Mouse (Mus musculus) left cerebral cortex, postnatal 25 days (tissue): ENCODE measurements at regions not wholly inside any gene's neighbourhood (a gene's known extent, or its start where the extent isn't known, plus 50 kb on each side); places are given as distances from the start of the nearest gene placed in this dataset.

ENCODE experiments used
- DNase-seq, 2 experiments: peaks; one replicate each; pipeline ENCODE4 v3.0.0; 2022; ENCODE audit warnings: low spot score in 2 of 2, mixed read lengths in 1 of 2
- intact Hi-C: fragments of 180-260 bp; cut with DNase I; formaldehyde crosslinking; loops from one replicate; pipeline ENCODE4 v1.15.1; 2025

- intact Hi-C loops, result no loop called here
Observed at GRCm38 (mm10) chr7:116817991-116818390, 313.8 kb downstream of the Nucb2 start.

DNA sequence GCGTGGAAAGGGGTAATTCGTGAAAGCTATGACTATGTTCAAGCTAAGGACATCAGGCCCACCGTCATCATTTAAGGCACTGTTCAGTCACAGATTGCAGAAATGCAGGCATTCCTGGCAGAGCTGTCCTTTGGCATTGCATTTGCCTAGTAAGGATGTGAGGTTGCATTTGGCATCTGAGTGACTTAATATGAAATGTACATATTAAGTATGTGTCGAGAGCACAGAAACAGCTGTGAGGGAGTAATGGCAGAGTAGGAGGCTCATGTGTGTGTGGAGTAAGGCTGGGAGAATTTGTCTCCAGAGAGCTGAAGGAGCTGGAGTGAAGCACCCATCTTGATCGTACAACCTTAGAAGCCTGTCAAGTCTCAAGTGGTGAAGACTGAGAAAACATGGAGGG is 316.4 kb downstream of the Nucb2 start:
- peak in 1 of 2 experiments; percentile 7 for DNase-seq
- intact Hi-C loops, result no loop called here

More at GRCm38 (mm10) chr7:116817991-116818390, 313.8 kb downstream of the Nucb2 start:
- no peak for DNase-seq

- no peak for DNase-seq
- intact Hi-C loops, result no loop called here
Observed at GRCm38 (mm10) chr7:116842894-116843293, 338.7 kb downstream of the Nucb2 start.

DNA sequence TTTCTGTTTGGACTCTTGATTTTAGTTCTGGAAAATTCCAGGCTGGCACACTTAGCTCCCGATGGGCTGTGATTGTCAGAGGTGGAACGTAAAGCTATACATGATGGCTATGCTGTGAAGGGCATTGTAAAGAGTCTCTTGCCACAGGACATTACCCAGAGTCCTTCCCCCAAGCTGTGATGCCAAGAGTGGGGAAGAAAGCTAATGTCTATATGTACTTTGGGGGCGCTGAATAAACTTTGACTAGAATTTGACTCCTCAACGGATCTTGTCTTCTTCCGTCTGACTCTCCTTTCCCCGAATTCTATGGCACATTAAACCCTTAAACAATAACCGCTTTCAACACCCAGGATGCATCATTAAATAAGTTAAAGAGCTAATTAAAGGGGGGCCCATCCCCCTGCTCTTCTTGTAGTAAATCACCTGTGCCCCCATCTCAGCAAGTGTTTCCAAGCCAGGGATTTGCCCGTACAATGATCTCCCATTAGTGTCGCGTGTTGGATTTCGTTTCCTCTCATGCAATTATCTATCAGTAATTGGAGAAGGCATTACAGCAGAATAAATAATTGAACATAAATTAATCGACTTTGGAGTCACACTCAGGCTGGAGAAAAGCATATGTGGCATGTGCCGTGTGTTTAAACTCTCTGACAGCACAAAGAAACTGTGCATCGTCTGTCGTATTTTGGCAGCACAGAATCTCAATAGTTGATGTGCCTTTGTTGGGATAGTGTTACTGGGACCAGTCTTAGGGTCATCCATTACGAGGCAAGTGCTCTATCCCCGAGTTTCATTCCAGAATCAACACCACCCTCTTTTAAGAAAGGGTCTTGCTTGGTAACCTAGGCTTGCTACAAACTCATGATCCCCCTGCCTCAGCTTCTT is 343.9 kb downstream of the Nucb2 start:
- no peak for DNase-seq
- intact Hi-C loops, result no loop called here

DNA sequence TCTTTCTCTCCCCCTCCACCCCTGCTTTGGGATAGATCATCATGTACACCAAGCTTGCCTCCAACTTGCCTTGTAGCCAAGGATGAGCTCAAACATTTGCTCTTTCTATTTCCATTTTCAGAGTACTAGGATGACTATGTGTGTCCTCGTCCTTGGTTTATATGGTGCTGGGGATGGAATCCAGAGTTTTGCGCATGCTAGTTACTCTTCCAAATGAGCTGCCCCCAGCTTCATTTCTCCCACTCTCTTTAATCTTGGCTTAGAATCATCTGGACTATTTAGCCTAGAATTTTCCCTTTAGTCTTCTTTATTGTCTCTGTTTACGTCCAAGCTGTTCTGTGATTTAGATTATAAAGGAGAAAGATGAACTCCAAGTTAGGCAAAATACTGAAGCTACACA is 349.2 kb downstream of the Nucb2 start:
- peak in 1 of 2 experiments; percentile 55 for DNase-seq
- intact Hi-C loops, result loop anchor here (10.0 kb wide), 1 partner anchor 311 kb away; no protein-coding TSS in a partner anchor

DNA sequence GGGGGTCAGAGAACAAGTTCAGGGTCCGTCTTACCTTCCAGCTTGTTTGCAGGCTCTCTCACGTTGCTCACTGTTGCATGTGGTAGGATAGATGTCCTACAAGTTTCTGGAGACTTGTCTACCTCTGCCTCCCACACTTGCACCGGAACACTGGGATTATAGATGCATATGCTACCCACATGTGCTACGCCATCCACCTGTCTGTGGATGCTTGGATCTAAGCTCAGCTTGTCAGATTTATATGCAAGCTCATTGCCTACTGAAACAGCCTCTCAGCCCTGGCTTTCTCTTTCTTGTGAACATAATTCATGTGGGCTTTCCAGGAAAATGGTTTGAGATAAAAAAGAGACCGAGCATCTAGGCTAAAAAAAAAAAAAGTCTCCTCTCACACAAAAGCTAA is 353.0 kb downstream of the Nucb2 start:
- peak; percentile 26 to 91 for DNase-seq
- intact Hi-C loops, result loop anchor here (2.0 to 10.0 kb wide), 3 partner anchors 155 to 308 kb away; no protein-coding TSS in a partner anchor

- peak in 1 of 2 experiments; percentile 49 for DNase-seq
- intact Hi-C loops, result loop anchor here (2.0 to 10.0 kb wide), 3 partner anchors 155 to 307 kb away; no protein-coding TSS in a partner anchor
Observed at GRCm38 (mm10) chr7:116857744-116858143, 353.6 kb downstream of the Nucb2 start.

- intact Hi-C loops, result no loop called here
- DNase-seq, result no peak
Observed at GRCm38 (mm10) chr7:116882268-116882964, 378.2 kb downstream of the Nucb2 start.

- intact Hi-C loops, result no loop called here
- DNase-seq, result no peak
Observed at GRCm38 (mm10) chr7:116893846-116894245, 389.7 kb downstream of the Nucb2 start.

- no peak for DNase-seq
- intact Hi-C loops, result no loop called here
Observed at GRCm38 (mm10) chr7:116915797-116916196, 411.6 kb downstream of the Nucb2 start.

- intact Hi-C loops, result no loop called here
- DNase-seq, result no peak
Observed at GRCm38 (mm10) chr7:116917921-116918670, 413.9 kb downstream of the Nucb2 start.

- DNase-seq, result no peak
- intact Hi-C loops, result no loop called here
Observed at GRCm38 (mm10) chr7:116946448-116946847, 434.3 kb upstream of the Xylt1 start.

DNA sequence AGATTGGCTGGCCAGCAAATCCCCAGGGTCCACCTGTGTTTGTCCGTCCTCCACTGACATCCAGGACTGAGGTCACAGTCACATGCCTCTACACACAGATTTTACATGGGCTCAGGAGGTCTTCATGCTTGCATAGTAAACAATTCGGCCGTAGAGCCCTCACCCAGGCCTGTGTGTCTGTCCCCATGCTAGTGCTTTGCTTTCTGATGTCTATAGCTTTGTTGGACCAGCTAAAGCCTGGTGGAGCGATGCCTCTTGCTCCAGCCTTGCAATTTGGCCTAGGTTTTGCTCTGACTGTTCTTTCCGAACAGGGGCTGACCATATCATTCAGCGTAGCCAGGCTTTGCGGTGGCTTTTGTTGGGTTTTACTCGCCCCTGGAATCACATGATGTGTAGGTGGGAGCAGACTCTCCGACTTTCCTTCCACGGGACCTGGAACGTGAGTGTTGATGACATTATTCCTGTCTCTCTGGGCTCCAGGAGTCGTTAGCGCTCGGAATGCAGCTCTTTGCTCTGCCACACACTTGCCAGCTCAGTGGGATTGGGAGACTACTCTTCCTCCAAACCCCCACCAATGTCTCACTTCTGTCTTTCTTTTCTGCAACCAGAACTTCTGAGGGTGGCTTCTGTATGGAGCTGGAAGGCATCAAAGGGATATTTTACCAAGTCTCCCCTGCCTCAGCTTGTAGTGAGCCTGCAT is 421.4 kb upstream of the Xylt1 start:
- intact Hi-C loops, result no loop called here
- peak; percentile 9 to 74 for DNase-seq

- intact Hi-C loops, result loop anchor here (5.0 kb wide), 1 partner anchor 143 kb away; no protein-coding TSS in a partner anchor
- DNase-seq, result peak; percentile 14 to 81
Observed at GRCm38 (mm10) chr7:116963839-116964238, 416.9 kb upstream of the Xylt1 start.

- DNase-seq, result no peak
- intact Hi-C loops, result no loop called here
Observed at GRCm38 (mm10) chr7:116991351-116991750, 389.4 kb upstream of the Xylt1 start.

- intact Hi-C loops, result no loop called here
- no peak for DNase-seq
Observed at GRCm38 (mm10) chr7:116992166-116992565, 388.6 kb upstream of the Xylt1 start.

DNA sequence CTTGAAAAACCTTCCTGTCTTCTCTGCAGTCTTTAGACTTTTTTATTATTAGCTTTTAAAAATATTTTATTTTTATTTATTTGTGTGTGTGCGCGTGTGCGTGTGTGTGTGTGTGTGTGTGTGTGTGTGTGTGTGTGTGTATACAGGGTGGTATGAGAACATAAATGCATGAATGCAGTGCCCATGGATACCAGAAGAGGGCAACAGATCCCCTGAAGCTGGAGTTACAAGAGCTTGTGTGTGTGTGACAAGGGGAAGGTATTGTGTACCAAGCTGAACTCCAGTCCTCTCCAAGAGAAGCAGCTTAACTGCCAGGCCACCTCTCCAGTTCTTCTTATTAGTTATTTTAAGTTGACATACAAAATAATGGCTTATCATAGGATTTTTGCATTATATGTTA is 385.0 kb upstream of the Xylt1 start:
- intact Hi-C loops, result no loop called here
- DNase-seq, result no peak

- no peak for DNase-seq
- intact Hi-C loops, result no loop called here
Observed at GRCm38 (mm10) chr7:117003167-117003566, 377.6 kb upstream of the Xylt1 start.

DNA sequence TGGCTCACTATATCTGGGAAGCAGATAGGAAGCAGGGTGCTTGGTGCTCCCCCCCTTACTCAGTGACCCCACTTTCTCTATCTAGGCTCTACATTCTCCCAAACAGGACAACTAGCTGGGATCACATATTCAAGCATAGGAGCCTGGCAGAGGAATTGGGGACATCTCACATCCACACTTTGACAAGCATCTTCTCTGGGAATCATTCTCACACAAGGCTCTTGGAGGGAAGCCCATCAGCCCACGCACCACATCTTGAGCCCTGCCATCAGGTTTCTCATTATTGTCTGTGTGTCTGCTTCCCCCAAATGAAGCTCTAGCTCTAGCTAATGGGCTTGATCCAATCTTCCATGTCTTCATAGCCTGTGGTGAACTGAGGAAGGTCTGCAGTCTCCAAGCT is 362.4 kb upstream of the Xylt1 start:
- intact Hi-C loops, result no loop called here
- DNase-seq, result peak; percentile 30 to 81
